Mouse (Mus musculus) liver, embryonic 18 days (tissue): ENCODE measurements around the gene Rin3. TPM values are rescaled to one million over a fixed set of nuclear protein-coding genes. Genes with fewer than 3 reads are reported as not detected.

Experiments used
- polyA plus RNA-seq: library from polyadenylated mRNA; depleted of rRNA; stranded (reverse); fragments of >200 nt; gene quantifications from 2 replicates; pipeline ENCODE4 v1.2.3, GENCODE M21; 2012; rRNA removed

Rin3 gene
- polyA plus RNA-seq, result 3.7 and 5.1 TPM in 2 replicates

DNA sequence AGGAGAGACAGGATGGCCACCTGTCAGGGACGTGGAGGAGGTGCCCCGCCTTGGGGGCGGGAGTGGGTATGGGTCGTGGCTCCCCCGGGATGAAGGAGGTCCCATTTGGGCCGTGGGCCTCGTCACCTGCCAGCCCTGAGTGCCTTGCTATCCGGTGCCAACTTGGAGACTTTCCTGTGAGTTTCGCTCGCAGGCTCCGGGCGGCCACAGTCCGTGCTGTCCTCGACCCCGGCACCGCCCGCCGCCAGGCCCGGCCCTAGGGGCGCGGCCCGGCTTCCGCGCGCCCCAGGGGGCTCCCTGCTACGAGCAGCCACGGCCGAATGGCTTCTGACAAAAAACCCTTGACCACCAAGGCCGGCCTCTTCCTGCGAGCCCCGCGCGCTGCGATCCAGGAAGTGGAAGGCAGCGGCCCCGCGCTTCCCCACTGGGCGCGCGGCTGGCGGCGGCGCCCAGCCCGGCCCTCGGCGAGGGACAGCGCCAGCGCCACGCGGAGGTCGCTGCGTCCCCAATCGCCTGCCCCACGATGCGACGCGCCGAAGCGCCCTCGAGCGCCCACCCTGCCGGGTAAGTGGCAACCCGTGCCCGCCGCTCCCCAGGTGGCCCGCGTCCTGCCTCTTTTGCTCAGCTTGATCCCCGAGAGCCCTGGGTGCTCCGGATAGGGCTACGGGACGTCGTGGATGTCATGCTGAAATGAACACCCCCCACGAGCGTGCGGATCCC, at the start of gene Rin3:
Gene Rin3, plus strand, starts transcription at position 286 of the 720 bp plus-strand sequence.

DNA sequence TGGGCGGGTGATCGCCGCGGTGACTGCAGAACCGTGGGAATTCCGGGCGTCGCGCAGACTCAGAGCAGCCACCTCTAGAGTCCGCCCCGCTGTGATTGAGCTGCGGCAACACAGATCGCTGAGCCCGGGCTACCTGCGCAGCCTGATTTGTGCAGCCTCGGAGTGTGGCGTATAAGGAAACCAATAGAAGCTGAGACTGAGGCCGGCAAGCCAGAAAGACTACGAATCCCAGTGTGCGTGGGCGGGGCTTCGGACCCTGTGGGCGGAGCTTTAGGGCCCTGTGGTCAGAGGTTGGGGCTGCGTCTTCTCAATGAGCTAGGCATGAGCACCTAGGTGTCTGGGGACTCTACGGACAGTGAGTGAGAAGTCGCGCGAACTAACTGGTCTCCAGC, 156.8 kb downstream of the Rin3 start, which contains the start of gene Lgmn:
Gene Lgmn, minus strand, starts transcription at position 182 of the 392 bp plus-strand sequence.

Other genes starting within 250 kb of the Rin3 start
- gene Slc24a4, start 154.3 kb upstream of the Rin3 start, polyA plus RNA-seq, result 0.18 and 0.19 TPM in 2 replicates
- 83.6 and 86.0 TPM in 2 replicates for gene Lgmn, start 156.8 kb downstream of the Rin3 start, polyA plus RNA-seq
- gene Golga5, start 186.1 kb downstream of the Rin3 start, polyA plus RNA-seq, result 12.8 and 14.3 TPM in 2 replicates